ENCODE assay signal across 8 mouse cellular contexts in genomic region chr11:6274387-6275093, GRCm38 (mm10). TPM values are rescaled to one million over a fixed set of nuclear protein-coding genes. Genes with fewer than 3 reads are reported as not detected.
A peak's percentile ranks its signal among the peaks of the same experiment; 100 is the strongest.
DNase-seq lines count a peak whose midpoint lies in the region; ATAC-seq and TF ChIP-seq lines count a peak whose summit lies in the region.

Tmed4 (minus strand) TSS chr11:6274870.

- H3K4me2 ChIP-seq in forebrain, embryonic 12.5 days, result peak within 1 kb of the TSS; percentile 87
- H3K4me2 ChIP-seq in heart, postnatal 0 days (ENCODE audit: low read depth, low read length), result peak within 1 kb of the TSS; percentile 93
- peak within 1 kb of the TSS; percentile 67 for H3K4me2 ChIP-seq in liver, embryonic 16.5 days (ENCODE audit: low read depth, low read length)
- peak within 1 kb of the TSS; percentile 85 for H3K4me2 ChIP-seq in neural tube, embryonic 13.5 days

- H3K4me3 ChIP-seq in E14TG2a.4 (replicated peaks; ENCODE audit: low read length), result peak within 1 kb of the TSS; percentile 95
- H3K4me3 ChIP-seq in forebrain, embryonic 12.5 days (replicated peaks), result peak within 1 kb of the TSS; percentile 99
- H3K4me3 ChIP-seq in heart, postnatal 0 days (ENCODE audit: low read depth, low read length), result peak within 1 kb of the TSS; percentile 87
- H3K4me3 ChIP-seq in liver, embryonic 16.5 days (ENCODE audit: low read depth, low read length), result peak within 1 kb of the TSS; percentile 77
- peak within 1 kb of the TSS; percentile 92 for H3K4me3 ChIP-seq in neural tube, embryonic 13.5 days
- peak within 1 kb of the TSS; percentile 93 for H3K4me3 ChIP-seq in testis, adult 2 months (ENCODE audit: control insufficient read depth, low read depth, low read length)

- peak within 1 kb of the TSS; percentile 80 for H3K27ac ChIP-seq in forebrain, embryonic 12.5 days
- peak within 1 kb of the TSS; percentile 73 for H3K27ac ChIP-seq in heart, postnatal 0 days (ENCODE audit: low read depth)
- H3K27ac ChIP-seq in liver, embryonic 16.5 days (ENCODE audit: low read length), result peak within 1 kb of the TSS; percentile 76
- H3K27ac ChIP-seq in neural tube, embryonic 13.5 days (replicated peaks), result peak within 1 kb of the TSS; percentile 90
- H3K27ac ChIP-seq in testis, adult 2 months (ENCODE audit: control insufficient read depth, insufficient read depth, low read depth, low read length), result peak within 1 kb of the TSS; percentile 67

- H3K36me3 ChIP-seq in E14TG2a.4 (ENCODE audit: insufficient read depth, low read length), result peaks cover 39% of the 10 kb centered on the region
- peaks cover 25% of the 10 kb centered on the region for H3K36me3 ChIP-seq in forebrain, embryonic 12.5 days (replicated peaks)
- peaks cover 22% of the 10 kb centered on the region for H3K36me3 ChIP-seq in heart, postnatal 0 days (replicated peaks; ENCODE audit: control insufficient read depth, insufficient read depth, low read length)
- peaks cover 9% of the 10 kb centered on the region for H3K36me3 ChIP-seq in liver, embryonic 16.5 days (ENCODE audit: control insufficient read depth, insufficient read depth)
- H3K36me3 ChIP-seq in neural tube, embryonic 13.5 days, result peaks cover 24% of the 10 kb centered on the region
- no peaks in the 10 kb centered on the region; the same call in 1 of the 2 replicates for H3K36me3 ChIP-seq in testis, adult 2 months (ENCODE audit: control insufficient read depth, insufficient read depth, low read length)

- H3K27me3 ChIP-seq in E14TG2a.4 (ENCODE audit: insufficient read depth, low read length), result no peaks in the 10 kb centered on the region
- no peaks in the 10 kb centered on the region for H3K27me3 ChIP-seq in forebrain, embryonic 12.5 days
- H3K27me3 ChIP-seq in heart, postnatal 0 days (ENCODE audit: control insufficient read depth, insufficient read depth, low read length), result no peaks in the 10 kb centered on the region
- H3K27me3 ChIP-seq in liver, embryonic 16.5 days (ENCODE audit: control insufficient read depth, insufficient read depth, low read depth, low read length), result no peaks in the 10 kb centered on the region
- H3K27me3 ChIP-seq in neural tube, embryonic 13.5 days, result no peaks in the 10 kb centered on the region
- no peaks in the 10 kb centered on the region for H3K27me3 ChIP-seq in testis, adult 2 months (ENCODE audit: control insufficient read depth, insufficient read depth, low read length)

- WGBS in forebrain, embryonic 12.5 days, result under 1% methylated on average over 39 of the region's 39 CpGs
- WGBS in heart, postnatal 0 days, result 0% methylated on average over 39 of the region's 39 CpGs
- under 1% methylated on average over 39 of the region's 39 CpGs for WGBS in liver, embryonic 16.5 days (ENCODE audit: insufficient replicate concordance)
- under 1% methylated on average over 39 of the region's 39 CpGs for WGBS in neural tube, embryonic 13.5 days

- TF ChIP-seq POLR2A in testis, adult 2 months (IDR thresholded peaks at IDR 0.05; ENCODE audit: control insufficient read depth, low read depth, low read length), result peak; percentile 99

- DNase-seq in c-Kit-positive CD71-positive TER-119-positive erythroid progenitor cells, embryonic 14.5 days (ENCODE audit: low spot score), result peak; percentile 95
- DNase-seq in heart, postnatal 0 days (ENCODE audit: low spot score), result peak; percentile 98
- DNase-seq in kidney, postnatal 4 days, result peak; percentile 100

- no peak for TF ChIP-seq EP300 in heart, postnatal 0 days (IDR thresholded peaks at IDR 0.05; ENCODE audit: low read depth)

- TF ChIP-seq CTCF in E14TG2a.4 (conservative IDR thresholded peaks at IDR 0.05; ENCODE audit: low read length), result peak; percentile 49
- peak; percentile 84 for TF ChIP-seq CTCF in heart, postnatal 0 days (IDR thresholded peaks at IDR 0.05; ENCODE audit: low read depth)
- TF ChIP-seq CTCF in testis, adult 2 months (IDR thresholded peaks at IDR 0.05; ENCODE audit: control insufficient read depth, insufficient read depth, insufficient replicate concordance, low read depth, low read length), result peak; percentile 45; the same call in 1 of the 2 replicates

- peaks cover 6% of the 10 kb centered on the region; the same call in 1 of the 2 replicates for H3K9me3 ChIP-seq in E14TG2a.4 (ENCODE audit: low read length)
- no peaks in the 10 kb centered on the region for H3K9me3 ChIP-seq in forebrain, embryonic 12.5 days
- no peaks in the 10 kb centered on the region for H3K9me3 ChIP-seq in heart, postnatal 0 days (replicated peaks; ENCODE audit: control insufficient read depth, low read length)
- H3K9me3 ChIP-seq in liver, embryonic 16.5 days (replicated peaks; ENCODE audit: control insufficient read depth, low read length), result no peaks in the 10 kb centered on the region
- H3K9me3 ChIP-seq in neural tube, embryonic 13.5 days, result no peaks in the 10 kb centered on the region

- H3K9ac ChIP-seq in forebrain, embryonic 12.5 days, result peak within 1 kb of the TSS; percentile 96
- H3K9ac ChIP-seq in heart, postnatal 0 days (replicated peaks; ENCODE audit: low read depth, low read length), result peak within 1 kb of the TSS; percentile 81
- H3K9ac ChIP-seq in liver, embryonic 16.5 days (ENCODE audit: low read depth, low read length), result peak within 1 kb of the TSS; percentile 84
- peak within 1 kb of the TSS; percentile 96 for H3K9ac ChIP-seq in neural tube, embryonic 13.5 days

- peaks cover 20% of the 10 kb centered on the region for H3K4me1 ChIP-seq in E14TG2a.4 (replicated peaks; ENCODE audit: low read depth, low read length)
- peaks cover 27% of the 10 kb centered on the region for H3K4me1 ChIP-seq in forebrain, embryonic 12.5 days
- peaks cover 8% of the 10 kb centered on the region for H3K4me1 ChIP-seq in heart, postnatal 0 days (ENCODE audit: control insufficient read depth, insufficient read depth)
- H3K4me1 ChIP-seq in liver, embryonic 16.5 days (ENCODE audit: control insufficient read depth, low read depth, low read length), result peaks cover 16% of the 10 kb centered on the region
- peaks cover 30% of the 10 kb centered on the region for H3K4me1 ChIP-seq in neural tube, embryonic 13.5 days (replicated peaks)
- H3K4me1 ChIP-seq in testis, adult 2 months (ENCODE audit: control insufficient read depth, insufficient read depth, low read length), result peaks cover 9% of the 10 kb centered on the region

- ATAC-seq in forebrain, embryonic 12.5 days (ENCODE audit: low FRiP score), result peak; percentile 95
- ATAC-seq in heart, postnatal 0 days (ENCODE audit: insufficient read depth, low read depth), result peak; percentile 97
- peak; percentile 97 for ATAC-seq in liver, embryonic 16.5 days (ENCODE audit: low read depth)
- ATAC-seq in neural tube, embryonic 13.5 days (ENCODE audit: low read depth), result peak; percentile 97

RNA-seq across cellular contexts. Expression of gene Tmed4, which starts in this region (rescaled TPM):
- 151 TPM in 2 replicates for polyA plus RNA-seq in forebrain, embryonic 12.5 days (2016; fragmentation: Nextera tagmentation; extraction: Ambion mirVana)
- total RNA-seq in heart, postnatal 0 days (2014; rRNA removed; ENCODE audit: low replicate concordance), result 93.4 and 124 TPM in 2 replicates
- 83.7 and 90.5 TPM in 2 replicates for polyA plus RNA-seq in heart, postnatal 0 days (2015; fragmentation: Nextera tagmentation; extraction: Ambion mirVana)
- 40.7 and 42.5 TPM in 2 replicates for polyA plus RNA-seq in liver, embryonic 16.5 days (2015; fragmentation: Nextera tagmentation; extraction: Ambion mirVana)
- polyA plus RNA-seq in neural tube, embryonic 13.5 days (2015; fragmentation: Nextera tagmentation; extraction: Ambion mirVana), result 131 and 137 TPM in 2 replicates
- polyA plus RNA-seq in testis, adult 2 months (2012; rRNA removed), result 92.6 and 102 TPM in 2 replicates

Comparison
In these comparisons a context has a peak if more than half of its experiments do, and no peak if none do; other contexts are left out.
1. Peak in every context shown above with its lines: DNase-seq, ATAC-seq, H3K4me3 ChIP-seq and H3K27ac ChIP-seq.